ENCODE assay signal across 9 mouse cellular contexts in the genomic region with DNA sequence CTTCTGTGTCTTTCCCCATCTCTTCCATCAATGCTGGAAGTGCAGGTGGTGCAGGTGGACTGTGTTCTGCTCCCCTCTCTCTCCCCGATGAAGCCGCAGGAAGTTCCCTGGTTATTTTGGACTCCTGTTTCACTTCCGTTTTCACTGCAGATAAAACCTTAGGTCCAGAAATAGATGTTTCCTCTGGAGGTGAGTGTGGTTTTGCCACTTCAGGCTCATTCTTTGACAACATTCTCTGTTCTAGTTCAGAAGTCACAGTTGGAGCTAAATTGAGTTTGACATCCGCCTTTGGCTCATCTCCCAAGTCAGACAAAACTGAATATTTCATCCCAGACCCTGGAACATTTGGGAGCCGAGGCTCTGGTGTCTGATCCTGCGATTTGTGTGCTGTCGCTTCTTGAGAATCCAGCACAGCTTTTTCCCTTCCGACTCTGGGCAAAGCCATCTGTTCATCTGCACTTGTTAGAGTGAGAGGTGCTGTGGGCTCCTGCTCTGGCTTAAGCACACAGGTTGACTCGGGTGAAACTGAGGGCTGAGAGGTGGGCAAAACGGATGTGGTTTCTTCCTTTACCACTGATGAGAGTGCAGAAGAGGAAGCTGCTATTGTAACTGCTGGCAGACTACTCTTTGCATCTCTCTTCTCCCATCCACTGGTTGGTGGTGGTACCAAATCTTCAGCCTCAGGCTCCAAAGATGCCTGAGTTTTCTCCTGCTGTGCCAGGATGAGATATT. TPM values are rescaled to one million over a fixed set of nuclear protein-coding genes. Genes with fewer than 3 reads are reported as not detected.
DNase-seq lines count a peak whose midpoint lies in the region; ATAC-seq and TF ChIP-seq lines count a peak whose summit lies in the region.
"Had no signal": no experiment of that assay in that cellular context is flagged by ENCODE, and none has a peak within 500 bp of the region (broad histone marks: within the 10 kb centered on the region; RNA-seq: fewer than 3 reads in every experiment).

No protein-coding gene starts in this region.

- no peak overlapping the region for H3K9ac ChIP-seq in forebrain, embryonic 13.5 days

- intact Hi-C loops in gastrocnemius, adult 2 months (cut with DNase I): loop anchor here (10.0 kb wide), 1 partner anchor 620 kb away; no protein-coding TSS in a partner anchor

- WGBS in forebrain, embryonic 13.5 days: 91% methylated on average over 10 of the region's 10 CpGs

- DNase-seq in gastrocnemius, adult 2 months: no peak
- DNase-seq in gastrocnemius, postnatal 4 days (ENCODE audit: low spot score in 2 of 2): no peak
- DNase-seq in lung, postnatal 25 days (ENCODE audit: low spot score): peak; percentile 35
- DNase-seq in lung, postnatal 10 days: no peak
- DNase-seq in thymus, postnatal 10 days (ENCODE audit: low spot score in 2 of 2): peak; percentile 63 to 75
- DNase-seq in urinary bladder, adult 2 months (ENCODE audit: low spot score): no peak

- no peaks in the 10 kb centered on the region for H3K4me1 ChIP-seq in forebrain, embryonic 13.5 days
- H3K4me1 ChIP-seq: limb, embryonic 10.5 days had no signal

- H3K27ac ChIP-seq in gastrocnemius, adult 2 months: peak overlapping the region; percentile 49
- no peak overlapping the region for H3K27ac ChIP-seq in forebrain, embryonic 13.5 days
- H3K27ac ChIP-seq: limb, embryonic 10.5 days had no signal

- no peaks in the 10 kb centered on the region for H3K27me3 ChIP-seq in forebrain, embryonic 13.5 days

- no peak overlapping the region; the same call in 1 of the 2 replicates for H3K4me3 ChIP-seq in gastrocnemius, adult 2 months
- no peak overlapping the region for H3K4me3 ChIP-seq in forebrain, embryonic 13.5 days
- H3K4me3 ChIP-seq: limb, embryonic 10.5 days had no signal

- no peaks in the 10 kb centered on the region for H3K36me3 ChIP-seq in forebrain, embryonic 13.5 days (ENCODE audit: poor library complexity, severe bottlenecking)
- H3K36me3 ChIP-seq: limb, embryonic 10.5 days had no signal

- ATAC-seq in granulocyte monocyte progenitor cell, adult 5-6 weeks (replicated peaks; ENCODE audit: poor library complexity, severe bottlenecking): peak; percentile 69
- no peak for ATAC-seq in forebrain, embryonic 13.5 days

- no peaks in the 10 kb centered on the region; the same call in 1 of the 2 replicates for H3K9me3 ChIP-seq in forebrain, embryonic 13.5 days (replicated peaks)
- H3K9me3 ChIP-seq: limb, embryonic 10.5 days had no signal

- H3K4me2 ChIP-seq in forebrain, embryonic 13.5 days: no peak overlapping the region

- TF ChIP-seq CTCF in gastrocnemius, adult 2 months (IDR thresholded peaks at IDR 0.05): no peak

RNA-seq across cellular contexts. Expression of a gene that starts 50.2 kb away (rescaled TPM):
- total RNA-seq in gastrocnemius, adult 2 months (2021): 1,000 to 10,000 TPM; 1,090 to 1,382 TPM
- total RNA-seq in gastrocnemius, postnatal 4 days (2021): 100 to 1,000 TPM; 272 to 277 TPM
- total RNA-seq in granulocyte monocyte progenitor cell, adult 5-6 weeks (2014; fragmentation: Nextera tagmentation): not detected in 2 replicates
- 0.04 TPM in 1 of 2 replicates, not detected in the other for total RNA-seq in granulocyte monocyte progenitor cell, adult 5-6 weeks (2017)
- polyA plus RNA-seq in urinary bladder, adult 2 months (2012; rRNA removed): 0.76 and 1.3 TPM in 2 replicates
- 0.04 and 0.06 TPM in 2 replicates for polyA plus RNA-seq in forebrain, embryonic 13.5 days (2015; fragmentation: Nextera tagmentation; extraction: Ambion mirVana)

Comparison
In these comparisons a context has a peak if more than half of its experiments do, and no peak if none do; other contexts are left out.
1. DNase-seq: peak in lung, postnatal 25 days (single experiment) and thymus, postnatal 10 days (2 of 2); none in gastrocnemius, adult 2 months (single experiment), gastrocnemius, postnatal 4 days (0 of 2), lung, postnatal 10 days (single experiment) and urinary bladder, adult 2 months (single experiment).
2. RNA of a gene that starts 50.2 kb away (total RNA-seq): 1,090 to 1,382 TPM in gastrocnemius, adult 2 months and 272 to 277 TPM in gastrocnemius, postnatal 4 days; 0.04 TPM in granulocyte monocyte progenitor cell, adult 5-6 weeks; every median in the first group is over 100 times any median in the second.